Mouse (Mus musculus): ENCODE data around the gene Gimap8.

- no peak for TF ChIP-seq EP300 (IDR thresholded peaks at IDR 0.05; ENCODE audit: low read depth)
- TF ChIP-seq CTCF (IDR thresholded peaks at IDR 0.05; ENCODE audit: low read depth): no peak
These were observed 38.9 kb upstream of the Gimap8 start for GRCm38 (mm10) chr6:48608124-48608523.
